Mouse (Mus musculus) lung, postnatal 0 days (tissue): ENCODE results near the gene Pigr. TPM values are rescaled to one million over a fixed set of nuclear protein-coding genes. Genes with fewer than 3 reads are reported as not detected.
A peak's percentile ranks its signal among the peaks of the same experiment; 100 is the strongest.

Source experiments
- ATAC-seq: fragments of 200-750 bp; cut with Nextera tagmentation; 2 replicates; pipeline ENCODE4 v1.8.0; 2017; ENCODE audit warnings: moderate library complexity
- DNase-seq: peaks from one replicate; pipeline ENCODE4 v3.0.0-alpha.2; 2016; ENCODE audit warnings: low spot score
- H3K27ac ChIP-seq: fragments of 300-500 bp; sonication (generic); 2 replicates; pipeline ENCODE4 v1.5.1; 2014; ENCODE audit warnings: antibody characterized with exemption, mild to moderate bottlenecking, low read length, mixed read lengths
- H3K27me3 ChIP-seq: fragments of 300-500 bp; sonication (generic); replicated peaks from 2 replicates; pipeline ENCODE4 v1.6.1; 2014; ENCODE audit warnings: low read length, mixed read lengths; ENCODE audit not compliant: insufficient read depth
- H3K36me3 ChIP-seq: fragments of 300-500 bp; sonication (generic); 2 replicates; pipeline ENCODE4 v1.6.1; 2014; ENCODE audit warnings: low read length, mixed read lengths; ENCODE audit not compliant: insufficient read depth
- H3K4me1 ChIP-seq: fragments of 300-500 bp; sonication (generic); 2 replicates; pipeline ENCODE4 v1.6.1; 2014; ENCODE audit warnings: antibody characterized with exemption, low read depth, low read length, mixed read lengths; ENCODE audit not compliant: insufficient read depth
- H3K4me2 ChIP-seq: fragments of 300-500 bp; sonication (generic); replicated peaks from 2 replicates; pipeline ENCODE4 v1.6.1; 2014; ENCODE audit warnings: low read depth, mild to moderate bottlenecking, low read length, moderate library complexity, mixed read lengths
- H3K4me3 ChIP-seq: fragments of 300-500 bp; sonication (generic); 2 replicates; pipeline ENCODE4 v1.5.1; 2014; ENCODE audit warnings: low read depth, low read length
- H3K9ac ChIP-seq: fragments of 300-500 bp; sonication (generic); replicated peaks from 2 replicates; pipeline ENCODE4 v1.6.1; 2014; ENCODE audit warnings: low read depth, mild to moderate bottlenecking
- H3K9me3 ChIP-seq: fragments of 300-500 bp; sonication (generic); 2 replicates; pipeline ENCODE4 v1.6.1; 2016; ENCODE audit warnings: low read length, mixed read lengths
- CTCF ChIP-seq: IDR thresholded peaks from 2 replicates; pipeline ENCODE4 v1.5.1; 2016; ENCODE audit warnings: antibody characterized with exemption, mild to moderate bottlenecking
- EP300 ChIP-seq: IDR thresholded peaks from 2 replicates; pipeline ENCODE4 v1.6.1; 2016; ENCODE audit warnings: antibody characterized with exemption, mild to moderate bottlenecking, control low read depth
- WGBS: fragments of 180-500 bp; shearing (Covaris S2); extraction: QIAGEN DNeasy Blood & Tissue Kit; methylation state at CpG from one replicate; pipeline ENCODE4 v1.1.7; 2014; 5-methylcytosine and 5-hydroxymethylcytosine counted together
- polyA plus RNA-seq: library from polyadenylated mRNA; unstranded; fragments of >200 nt; fragmentation: Nextera tagmentation; extraction: Ambion mirVana; gene quantifications from 2 replicates; pipeline ENCODE4 v1.2.1, GENCODE M21; 2015

The Pigr gene
- polyA plus RNA-seq, 1 experiment from 2014 or later, result 0.08 TPM

GRCm38 (mm10) chr1:130796967-130797684 is 29.4 kb upstream of the Pigr start:
- DNase-seq, result peak; percentile 57
- no peak for ATAC-seq

DNA sequence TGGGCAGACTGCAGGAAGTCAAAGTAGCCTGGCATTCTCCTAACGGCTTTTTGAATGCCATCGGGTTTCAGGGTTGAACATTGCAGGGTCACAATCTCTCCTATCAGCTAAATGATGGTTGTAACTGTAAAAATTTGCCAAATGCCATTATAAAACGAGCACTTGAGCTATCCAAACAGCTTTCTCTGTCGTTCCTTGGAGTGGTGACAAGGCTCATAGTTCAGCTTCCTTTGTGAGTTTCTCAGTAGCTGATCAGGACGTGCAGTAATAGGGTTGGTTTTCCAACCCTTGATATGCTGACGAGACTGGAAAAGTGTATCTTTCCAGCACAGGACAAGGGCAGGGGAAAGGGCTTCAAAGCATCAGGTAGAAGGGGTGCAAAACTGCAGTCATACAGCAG is 28.4 kb upstream of the Pigr start:
- Histone ChIP-seq H3K4me2 (no peak overlapping the region), H3K4me3 (no peak overlapping the region), H3K4me1 (no peaks in the 10 kb centered on the region), H3K36me3 (no peaks in the 10 kb centered on the region), H3K27me3 (no peaks in the 10 kb centered on the region), H3K27ac (no peak overlapping the region), H3K9ac (no peak overlapping the region), H3K9me3 (no peaks in the 10 kb centered on the region)
- DNase-seq (no peak), ATAC-seq (no peak)
- WGBS, result 36% methylated on average over 6 of the region's 6 CpGs
- TF ChIP-seq EP300 (no peak), CTCF (no peak)

More at GRCm38 (mm10) chr1:130796967-130797684, 29.4 kb upstream of the Pigr start:
- 79% methylated on average over 8 of the region's 8 CpGs for WGBS
- Histone ChIP-seq H3K27ac (no peak overlapping the region), H3K4me1 (no peaks in the 10 kb centered on the region), H3K36me3 (no peaks in the 10 kb centered on the region), H3K9me3 (no peaks in the 10 kb centered on the region), H3K4me2 (no peak overlapping the region), H3K9ac (no peak overlapping the region), H3K4me3 (no peak overlapping the region), H3K27me3 (no peaks in the 10 kb centered on the region)
- no peak for TF ChIP-seq EP300
- peak; percentile 70 for TF ChIP-seq CTCF

GRCm38 (mm10) chr1:130798551-130798950 is 27.9 kb upstream of the Pigr start:
- no peak for DNase-seq
- WGBS, result 67% methylated on average over 3 of the region's 3 CpGs
- H3K36me3 ChIP-seq, result no peaks in the 10 kb centered on the region
- no peak for ATAC-seq
- no peaks in the 10 kb centered on the region for H3K27me3 ChIP-seq
- H3K4me3 ChIP-seq, result no peak overlapping the region
- H3K27ac ChIP-seq, result no peak overlapping the region
- no peak overlapping the region for H3K4me2 ChIP-seq
- no peaks in the 10 kb centered on the region for H3K9me3 ChIP-seq
- H3K4me1 ChIP-seq, result no peaks in the 10 kb centered on the region
- no peak for TF ChIP-seq CTCF
- TF ChIP-seq EP300, result no peak
- H3K9ac ChIP-seq, result no peak overlapping the region

- TF ChIP-seq EP300 (no peak), CTCF (no peak)
Measured at GRCm38 (mm10) chr1:130799399-130799798, 27.1 kb upstream of the Pigr start.

DNA sequence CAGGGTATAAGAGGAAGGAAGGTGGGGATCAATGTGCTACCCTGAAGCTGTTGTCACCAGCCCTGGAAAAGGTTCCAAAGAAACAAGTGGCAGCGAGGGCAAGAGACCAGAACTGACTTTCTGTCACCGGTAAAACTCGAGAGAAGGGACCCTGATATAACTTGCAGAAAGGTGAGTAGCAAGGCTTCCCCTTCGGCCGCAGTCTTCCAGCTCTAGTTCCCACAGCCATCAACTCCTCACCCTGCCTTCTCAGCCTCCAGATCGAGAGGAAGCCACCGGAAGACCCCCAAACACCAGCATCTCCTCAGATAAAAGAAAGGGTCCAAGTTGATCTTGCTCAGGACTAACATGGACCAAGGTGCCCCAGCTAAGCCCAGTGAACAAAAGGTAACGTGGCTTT is 25.9 kb upstream of the Pigr start, which contains the start of gene Fcamr:
Gene Fcamr (plus strand): TSS at position 301 of the 400 bp plus-strand sequence.
- no peak for DNase-seq
- H3K4me3 ChIP-seq, result no peak within 1 kb of the TSS
- H3K4me2 ChIP-seq, result no peak within 1 kb of the TSS
- no peak for TF ChIP-seq EP300
- H3K27ac ChIP-seq, result no peak within 1 kb of the TSS
- no peaks in the 10 kb centered on the region for H3K27me3 ChIP-seq
- no peak for ATAC-seq
- H3K9me3 ChIP-seq, result no peaks in the 10 kb centered on the region
- 85% methylated on average over 8 of the region's 8 CpGs for WGBS
- no peaks in the 10 kb centered on the region for H3K36me3 ChIP-seq
- H3K4me1 ChIP-seq, result no peaks in the 10 kb centered on the region
- H3K9ac ChIP-seq, result no peak within 1 kb of the TSS

More at GRCm38 (mm10) chr1:130799399-130799798, 27.1 kb upstream of the Pigr start:
- ATAC-seq (no peak), DNase-seq (no peak)
- Histone ChIP-seq H3K4me2 (no peak overlapping the region), H3K4me3 (no peak overlapping the region), H3K27ac (no peak overlapping the region), H3K4me1 (no peaks in the 10 kb centered on the region), H3K36me3 (no peaks in the 10 kb centered on the region), H3K9me3 (no peaks in the 10 kb centered on the region), H3K27me3 (no peaks in the 10 kb centered on the region), H3K9ac (no peak overlapping the region)
- 89% methylated on average over 2 of the region's 2 CpGs for WGBS

DNA sequence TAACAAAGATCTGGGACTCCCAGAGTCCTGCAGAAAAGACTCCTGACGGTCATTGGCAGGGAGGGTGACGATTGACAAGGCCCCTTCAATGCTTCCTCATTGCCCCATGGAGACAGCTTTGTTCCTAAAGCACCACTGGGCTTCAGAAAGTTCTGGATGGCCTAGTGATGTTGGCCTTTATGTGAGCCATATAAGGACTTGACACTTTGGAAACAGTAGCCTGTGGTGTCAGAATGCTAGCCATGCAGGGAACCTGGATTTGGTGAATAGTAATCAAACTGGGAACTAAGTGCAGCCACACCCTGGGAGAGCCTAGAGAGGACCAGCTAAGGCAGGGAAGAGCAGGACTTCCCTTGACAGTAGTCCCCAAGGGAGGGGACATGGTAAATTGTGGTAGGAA is 25.0 kb upstream of the Pigr start:
- TF ChIP-seq CTCF, result no peak
- no peak for TF ChIP-seq EP300
- ATAC-seq (no peak), DNase-seq (no peak)
- Histone ChIP-seq H3K9me3 (no peaks in the 10 kb centered on the region), H3K36me3 (no peaks in the 10 kb centered on the region), H3K4me3 (no peak overlapping the region), H3K4me1 (no peaks in the 10 kb centered on the region), H3K27ac (no peak overlapping the region), H3K27me3 (no peaks in the 10 kb centered on the region), H3K9ac (no peak overlapping the region), H3K4me2 (no peak overlapping the region)
- 71% methylated on average over 2 of the region's 2 CpGs for WGBS
